Mouse (Mus musculus) bone marrow macrophage, adult 2 months (primary cell): ENCODE measurements around the gene Ppp1r27. TPM values are rescaled to one million over a fixed set of nuclear protein-coding genes. Genes with fewer than 3 reads are reported as not detected.

Source experiments
- H3K27ac ChIP-seq: 2 replicates; pipeline ENCODE4 v1.5.1; 2012; ENCODE audit warnings: low read depth, low read length; ENCODE audit not compliant: insufficient read depth
- H3K4me1 ChIP-seq: 2 replicates; pipeline ENCODE4 v1.6.1; 2012; ENCODE audit warnings: low read length; ENCODE audit not compliant: control insufficient read depth, insufficient read depth
- H3K4me3 ChIP-seq: 2 replicates; pipeline ENCODE4 v1.5.1; 2012; ENCODE audit warnings: mild to moderate bottlenecking, low read length, moderate library complexity; ENCODE audit not compliant: insufficient read depth
- CTCF ChIP-seq: IDR thresholded peaks from 2 replicates; pipeline ENCODE4 v1.5.1; 2012; ENCODE audit warnings: low read depth, mild to moderate bottlenecking, low read length, moderate library complexity
- POLR2A ChIP-seq: IDR thresholded peaks from 2 replicates; pipeline ENCODE4 v1.6.1; 2012; ENCODE audit warnings: mild to moderate bottlenecking, low read depth, low read length, borderline replicate concordance
- polyA plus RNA-seq: library from polyadenylated mRNA; stranded (reverse); fragments of >200 nt; gene quantifications from 2 replicates; pipeline ENCODE4 v1.2.4, GENCODE M21; 2012; ENCODE audit not compliant: missing spikeins, insufficient read depth, insufficient read length

Ppp1r27 gene
- polyA plus RNA-seq, 1 experiment, result not detected

- TF ChIP-seq POLR2A, result no peak
- TF ChIP-seq CTCF, result no peak
- Histone ChIP-seq H3K4me3 (no peak overlapping the region), H3K4me1 (peaks cover 7% of the 10 kb centered on the region), H3K27ac (no peak overlapping the region)
These were observed 45.3 kb downstream of the Ppp1r27 start for GRCm38 (mm10) chr11:120505661-120506060.

- Histone ChIP-seq H3K27ac (no peak overlapping the region), H3K4me1 (peaks cover 7% of the 10 kb centered on the region; the same call in 1 of the 2 replicates), H3K4me3 (no peak overlapping the region)
- TF ChIP-seq POLR2A (no peak), CTCF (no peak)
These were observed 49.2 kb downstream of the Ppp1r27 start for GRCm38 (mm10) chr11:120501701-120502100.

- H3K4me3 ChIP-seq, result no peak overlapping the region
- peaks cover 7% of the 10 kb centered on the region; the same call in 1 of the 2 replicates for H3K4me1 ChIP-seq
- TF ChIP-seq POLR2A, result no peak
- no peak for TF ChIP-seq CTCF
- no peak overlapping the region for H3K27ac ChIP-seq
These were observed 49.9 kb downstream of the Ppp1r27 start for GRCm38 (mm10) chr11:120501018-120501417.

- TF ChIP-seq POLR2A (no peak), CTCF (no peak)
- no peak overlapping the region for H3K4me3 ChIP-seq
- peaks cover 7% of the 10 kb centered on the region; the same call in 1 of the 2 replicates for H3K4me1 ChIP-seq
- H3K27ac ChIP-seq, result no peak overlapping the region
These were observed 50.6 kb downstream of the Ppp1r27 start for GRCm38 (mm10) chr11:120500357-120500756.

Other genes with a start within 250 kb of the Ppp1r27 start
- 2,086 and 2,131 TPM in 2 replicates for gene Actg1, start 202.6 kb downstream of the Ppp1r27 start, polyA plus RNA-seq
- gene Fscn2, start 189.6 kb downstream of the Ppp1r27 start, polyA plus RNA-seq, result not detected in 2 replicates
- gene Faap100, start 172.4 kb downstream of the Ppp1r27 start, polyA plus RNA-seq, result 10.4 and 13.1 TPM in 2 replicates
- gene Nploc4, start 113.4 kb downstream of the Ppp1r27 start, polyA plus RNA-seq, result 45.6 and 46.6 TPM in 2 replicates
- gene Tspan10, start 108.5 kb downstream of the Ppp1r27 start, polyA plus RNA-seq, result 0.32 TPM in 1 of 2 replicates, not detected in the other
- gene Pde6g, start 97.6 kb downstream of the Ppp1r27 start, polyA plus RNA-seq, result 0.49 and 0.62 TPM in 2 replicates
- gene Oxld1, start 93.1 kb downstream of the Ppp1r27 start, polyA plus RNA-seq, result 11.4 and 15.4 TPM in 2 replicates
- gene Ccdc137, start 93.0 kb downstream of the Ppp1r27 start, polyA plus RNA-seq, result 9.9 and 16.6 TPM in 2 replicates
- 13.0 and 13.6 TPM in 2 replicates for gene Arl16, start 83.5 kb downstream of the Ppp1r27 start, polyA plus RNA-seq
- 43.3 and 46.7 TPM in 2 replicates for gene Mrpl12, start 66.5 kb downstream of the Ppp1r27 start, polyA plus RNA-seq
- gene Slc25a10, start 59.3 kb downstream of the Ppp1r27 start, polyA plus RNA-seq, result 62.9 and 65.6 TPM in 2 replicates
- gene Gcgr, start 20.4 kb downstream of the Ppp1r27 start, polyA plus RNA-seq, result not detected in 2 replicates
- 63.5 and 64.0 TPM in 2 replicates for gene Mcrip1, start 1.4 kb downstream of the Ppp1r27 start, polyA plus RNA-seq
- 292 and 334 TPM in 2 replicates for gene P4hb, start 22.1 kb upstream of the Ppp1r27 start, polyA plus RNA-seq
- 628 and 760 TPM in 2 replicates for gene Arhgdia, start 30.5 kb upstream of the Ppp1r27 start, polyA plus RNA-seq
- 97.5 and 121 TPM in 2 replicates for gene Alyref, start 47.2 kb upstream of the Ppp1r27 start, polyA plus RNA-seq
- 127 and 128 TPM in 2 replicates for gene Anapc11, start 47.3 kb upstream of the Ppp1r27 start, polyA plus RNA-seq
- 1.4 TPM in 1 of 2 replicates, not detected in the other for gene Npb, start 57.3 kb upstream of the Ppp1r27 start, polyA plus RNA-seq
- 52.4 and 64.5 TPM in 2 replicates for gene Pcyt2, start 66.8 kb upstream of the Ppp1r27 start, polyA plus RNA-seq
- gene Sirt7, start 74.1 kb upstream of the Ppp1r27 start, polyA plus RNA-seq, result 78.5 and 91.5 TPM in 2 replicates
- 76.0 and 77.5 TPM in 2 replicates for gene Mafg, start 82.5 kb upstream of the Ppp1r27 start, polyA plus RNA-seq
- gene Pycr1, start 92.6 kb upstream of the Ppp1r27 start, polyA plus RNA-seq, result 0.61 and 0.78 TPM in 2 replicates
- gene Myadml2, start 97.0 kb upstream of the Ppp1r27 start, polyA plus RNA-seq, result not detected in 2 replicates
- not detected in 2 replicates for gene Notum, start 110.0 kb upstream of the Ppp1r27 start, polyA plus RNA-seq
- gene Aspscr1, start 121.8 kb upstream of the Ppp1r27 start, polyA plus RNA-seq, result 42.8 and 50.5 TPM in 2 replicates
- 109 and 110 TPM in 2 replicates for gene Cenpx, start 162.6 kb upstream of the Ppp1r27 start, polyA plus RNA-seq
- gene Lrrc45, start 162.8 kb upstream of the Ppp1r27 start, polyA plus RNA-seq, result 34.3 and 46.1 TPM in 2 replicates
- gene Rac3, start 170.3 kb upstream of the Ppp1r27 start, polyA plus RNA-seq, result 14.3 and 18.1 TPM in 2 replicates
- gene Dcxr, start 176.1 kb upstream of the Ppp1r27 start, polyA plus RNA-seq, result 65.0 and 65.6 TPM in 2 replicates
- gene Cbr2, start 181.0 kb upstream of the Ppp1r27 start, polyA plus RNA-seq, result 57.0 and 81.4 TPM in 2 replicates
- 13.2 and 32.4 TPM in 2 replicates for gene Hmga1b, start 211.7 kb upstream of the Ppp1r27 start, polyA plus RNA-seq
- gene Rfng, start 233.1 kb upstream of the Ppp1r27 start, polyA plus RNA-seq, result 18.3 and 22.6 TPM in 2 replicates
- gene Gps1, start 233.1 kb upstream of the Ppp1r27 start, polyA plus RNA-seq, result 34.7 and 41.1 TPM in 2 replicates
- 22.7 and 28.5 TPM in 2 replicates for gene Dus1l, start 245.3 kb upstream of the Ppp1r27 start, polyA plus RNA-seq